Mouse (Mus musculus): ENCODE results near the gene Dip2c.

- TF ChIP-seq CTCF (IDR thresholded peaks at IDR 0.05; ENCODE audit: control insufficient read depth, insufficient read depth, low read length) (no peak), POLR2A (IDR thresholded peaks at IDR 0.05; ENCODE audit: borderline replicate concordance, control insufficient read depth, low read depth, low read length) (no peak)
Observed at GRCm38 (mm10) chr13:9310806-9311205, 34.5 kb downstream of the Dip2c start.
